Mouse (Mus musculus): ENCODE results near the gene Sf3a2. TPM values are rescaled to one million over a fixed set of nuclear protein-coding genes. Genes with fewer than 3 reads are reported as not detected.
"Not testable (repeated sequence)": the region's sequence is repeated elsewhere in the genome, so short reads cannot be mapped to it uniquely, and the experiment has no call there.

Sf3a2 gene
- polyA plus RNA-seq, 1 experiment = 40.2 TPM

GRCm38 (mm10) chr10:80826151-80827062 lies 28.4 kb downstream of the Sf3a2 start, which contains the start of gene Oaz1:
Gene Oaz1, plus strand, starts transcription at chr10:80826656.
- Histone ChIP-seq H3K4me1 (ENCODE audit: control insufficient read depth, insufficient read depth, insufficient read length, low read length) (peaks cover 23% of the 10 kb centered on the region), H3K36me3 (ENCODE audit: control insufficient read depth, insufficient read depth, low read length) (peaks cover 19% of the 10 kb centered on the region), H3K27me3 (ENCODE audit: control insufficient read depth, insufficient read depth, low read length) (no peaks in the 10 kb centered on the region), H3K4me3 (ENCODE audit: low read depth, low read length) (peak within 1 kb of the TSS; percentile 76), H3K27ac (ENCODE audit: insufficient read depth, low read depth, low read length) (peak within 1 kb of the TSS; percentile 95)
- TF ChIP-seq POLR2A (IDR thresholded peaks at IDR 0.05; ENCODE audit: low read depth, low read length) (peak; percentile 70), CTCF (IDR thresholded peaks at IDR 0.05; ENCODE audit: extremely low read depth, insufficient read length, insufficient replicate concordance, low read depth, low read length) (no peak)
- under 1% methylated on average over 77 of the region's 82 CpGs for WGBS

- H3K27ac ChIP-seq (ENCODE audit: insufficient read depth, low read depth, low read length) = no peak overlapping the region
- peak overlapping the region; percentile 76 for H3K4me3 ChIP-seq (ENCODE audit: low read depth, low read length)
- H3K36me3 ChIP-seq (ENCODE audit: control insufficient read depth, insufficient read depth, low read length) = peaks cover 19% of the 10 kb centered on the region
- H3K4me1 ChIP-seq (ENCODE audit: control insufficient read depth, insufficient read depth, insufficient read length, low read length) = peaks cover 23% of the 10 kb centered on the region
- WGBS = 2% methylated on average over 29 of the region's 29 CpGs
- no peak for TF ChIP-seq CTCF (IDR thresholded peaks at IDR 0.05; ENCODE audit: extremely low read depth, insufficient read length, insufficient replicate concordance, low read depth, low read length)
- no peak for TF ChIP-seq POLR2A (IDR thresholded peaks at IDR 0.05; ENCODE audit: low read depth, low read length)
- H3K27me3 ChIP-seq (ENCODE audit: control insufficient read depth, insufficient read depth, low read length) = no peaks in the 10 kb centered on the region
Observed at GRCm38 (mm10) chr10:80827063-80827869, 29.3 kb downstream of the Sf3a2 start.

DNA sequence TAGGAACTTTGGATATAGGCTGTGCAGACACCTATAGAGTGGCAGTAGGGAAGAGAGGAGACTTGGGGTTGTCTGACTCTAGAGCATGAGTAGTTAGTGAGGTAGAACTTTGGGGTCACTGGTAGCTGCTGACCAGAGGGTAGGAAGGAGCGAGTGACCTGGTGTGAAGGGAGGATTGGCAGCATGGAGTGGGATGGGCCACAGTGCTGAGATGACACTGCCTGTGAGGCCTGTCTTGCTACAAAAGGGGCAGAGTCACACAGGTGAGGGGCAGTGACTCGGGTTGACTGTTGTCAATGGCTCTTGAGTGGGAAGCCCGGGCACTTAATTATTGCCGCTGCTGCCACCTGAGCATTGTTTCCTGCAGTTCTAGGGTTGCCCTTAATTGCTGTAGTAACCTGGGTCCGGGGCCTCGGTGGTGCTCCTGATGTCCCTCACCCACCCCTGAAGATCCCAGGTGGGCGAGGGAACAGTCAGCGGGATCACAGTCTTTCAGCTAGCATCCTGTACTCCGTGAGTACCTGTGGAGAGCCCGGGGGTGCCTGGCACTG lies 29.9 kb downstream of the Sf3a2 start:
- H3K4me3 ChIP-seq (ENCODE audit: low read depth, low read length) = peak overlapping the region; percentile 76
- H3K36me3 ChIP-seq (ENCODE audit: control insufficient read depth, insufficient read depth, low read length) = peaks cover 19% of the 10 kb centered on the region
- TF ChIP-seq POLR2A (IDR thresholded peaks at IDR 0.05; ENCODE audit: low read depth, low read length) (no peak), CTCF (IDR thresholded peaks at IDR 0.05; ENCODE audit: extremely low read depth, insufficient read length, insufficient replicate concordance, low read depth, low read length) (no peak)
- H3K27me3 ChIP-seq (ENCODE audit: control insufficient read depth, insufficient read depth, low read length) = no peaks in the 10 kb centered on the region
- H3K4me1 ChIP-seq (ENCODE audit: control insufficient read depth, insufficient read depth, insufficient read length, low read length) = peaks cover 23% of the 10 kb centered on the region
- H3K27ac ChIP-seq (ENCODE audit: insufficient read depth, low read depth, low read length) = no peak overlapping the region
- WGBS = 25% methylated on average over 10 of the region's 10 CpGs

DNA sequence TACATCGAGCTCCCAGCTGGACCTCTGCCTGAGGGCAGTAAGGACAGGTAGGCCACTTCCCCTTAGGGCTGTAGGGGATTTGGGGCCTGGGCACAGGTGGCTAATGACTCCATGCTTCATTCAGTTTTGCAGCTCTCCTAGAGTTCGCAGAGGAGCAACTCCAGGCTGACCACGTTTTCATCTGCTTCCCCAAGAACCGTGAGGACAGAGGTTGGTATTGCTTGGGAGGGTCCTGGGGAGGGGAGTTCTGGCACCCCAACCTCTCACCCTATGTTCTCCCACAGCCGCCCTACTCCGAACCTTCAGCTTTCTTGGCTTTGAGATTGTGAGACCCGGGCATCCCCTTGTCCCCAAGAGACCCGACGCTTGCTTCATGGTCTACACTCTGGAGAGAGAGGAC lies 30.6 kb downstream of the Sf3a2 start:
- Histone ChIP-seq H3K4me1 (ENCODE audit: control insufficient read depth, insufficient read depth, insufficient read length, low read length) (peaks cover 23% of the 10 kb centered on the region), H3K36me3 (ENCODE audit: control insufficient read depth, insufficient read depth, low read length) (peaks cover 19% of the 10 kb centered on the region), H3K4me3 (ENCODE audit: low read depth, low read length) (peak overlapping the region; percentile 76)
- H3K27ac ChIP-seq (ENCODE audit: insufficient read depth, low read depth, low read length); H3K27me3 ChIP-seq (ENCODE audit: control insufficient read depth, insufficient read depth, low read length): not testable (repeated sequence)
- WGBS = 56% methylated on average over 9 of the region's 9 CpGs

DNA sequence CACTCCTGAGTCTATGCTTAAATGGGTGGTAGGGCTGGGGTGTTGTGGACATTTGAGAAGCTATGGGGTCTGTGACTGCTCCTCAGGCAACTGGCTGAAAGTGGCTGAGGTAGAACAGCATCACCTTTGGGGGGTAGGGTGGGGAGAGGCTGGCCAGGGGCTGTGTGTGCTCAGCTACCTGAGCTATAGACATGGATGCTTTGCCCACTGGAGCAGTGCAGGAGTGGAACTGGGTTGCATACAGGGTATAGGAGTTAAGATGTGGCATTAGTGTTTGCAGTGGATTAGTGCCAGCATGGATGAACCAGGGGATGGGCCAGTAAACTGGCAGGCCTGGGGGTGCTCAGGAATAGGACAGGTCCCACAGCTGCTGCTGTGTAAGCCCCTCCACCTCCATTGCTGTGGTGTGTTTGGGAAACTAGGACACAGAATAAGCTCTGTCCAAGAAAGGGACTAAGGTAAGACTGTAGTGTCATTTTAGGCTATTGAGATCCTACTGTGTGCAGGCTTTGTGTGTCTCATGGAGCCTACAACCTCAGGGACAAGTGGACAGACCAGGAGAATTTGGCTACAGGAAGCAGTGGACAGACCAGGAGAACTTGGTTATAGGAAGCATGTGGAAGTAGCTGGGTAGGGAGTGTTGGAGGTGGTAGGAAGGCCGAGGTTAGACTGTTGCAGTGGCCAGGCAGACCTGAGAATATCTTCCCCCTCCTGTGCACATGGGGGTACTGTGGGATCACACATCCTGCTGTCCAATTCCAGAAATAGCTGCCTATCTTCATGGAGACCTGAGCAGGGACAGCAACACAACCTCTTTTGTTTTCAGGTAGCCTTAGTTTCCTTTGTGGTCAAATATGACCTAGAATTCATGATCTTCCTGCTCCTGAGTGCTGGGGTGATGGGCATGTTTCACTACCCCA lies 31.6 kb downstream of the Sf3a2 start:
- peaks cover 11% of the 10 kb centered on the region for H3K27me3 ChIP-seq (ENCODE audit: control insufficient read depth, insufficient read depth, low read length)
- no peak for TF ChIP-seq POLR2A (IDR thresholded peaks at IDR 0.05; ENCODE audit: low read depth, low read length)
- no peak for TF ChIP-seq CTCF (IDR thresholded peaks at IDR 0.05; ENCODE audit: extremely low read depth, insufficient read length, insufficient replicate concordance, low read depth, low read length)
- no peak overlapping the region for H3K4me3 ChIP-seq (ENCODE audit: low read depth, low read length)
- WGBS = 43% methylated on average over 1 of the region's 1 CpGs
- H3K4me1 ChIP-seq (ENCODE audit: control insufficient read depth, insufficient read depth, insufficient read length, low read length) = peaks cover 23% of the 10 kb centered on the region
- no peak overlapping the region for H3K27ac ChIP-seq (ENCODE audit: insufficient read depth, low read depth, low read length)
- peaks cover 19% of the 10 kb centered on the region for H3K36me3 ChIP-seq (ENCODE audit: control insufficient read depth, insufficient read depth, low read length)

- TF ChIP-seq CTCF (IDR thresholded peaks at IDR 0.05; ENCODE audit: extremely low read depth, insufficient read length, insufficient replicate concordance, low read depth, low read length) = no peak
- TF ChIP-seq POLR2A (IDR thresholded peaks at IDR 0.05; ENCODE audit: low read depth, low read length) = no peak
- H3K27ac ChIP-seq (ENCODE audit: insufficient read depth, low read depth, low read length) = no peak overlapping the region
- 17% methylated on average over 9 of the region's 9 CpGs for WGBS
Observed at GRCm38 (mm10) chr10:80831136-80831535, 33.1 kb downstream of the Sf3a2 start.

More at GRCm38 (mm10) chr10:80831136-80831535, 33.1 kb downstream of the Sf3a2 start:
- H3K27me3 ChIP-seq (ENCODE audit: control insufficient read depth, insufficient read depth, low read length) = peaks cover 22% of the 10 kb centered on the region
- H3K4me1 ChIP-seq (ENCODE audit: control insufficient read depth, insufficient read depth, insufficient read length, low read length) = peaks cover 23% of the 10 kb centered on the region
- no peak overlapping the region for H3K4me3 ChIP-seq (ENCODE audit: low read depth, low read length)
- H3K36me3 ChIP-seq (ENCODE audit: control insufficient read depth, insufficient read depth, low read length) = peaks cover 19% of the 10 kb centered on the region
